Mouse (Mus musculus): ENCODE data around the gene Sec24b.

DNA sequence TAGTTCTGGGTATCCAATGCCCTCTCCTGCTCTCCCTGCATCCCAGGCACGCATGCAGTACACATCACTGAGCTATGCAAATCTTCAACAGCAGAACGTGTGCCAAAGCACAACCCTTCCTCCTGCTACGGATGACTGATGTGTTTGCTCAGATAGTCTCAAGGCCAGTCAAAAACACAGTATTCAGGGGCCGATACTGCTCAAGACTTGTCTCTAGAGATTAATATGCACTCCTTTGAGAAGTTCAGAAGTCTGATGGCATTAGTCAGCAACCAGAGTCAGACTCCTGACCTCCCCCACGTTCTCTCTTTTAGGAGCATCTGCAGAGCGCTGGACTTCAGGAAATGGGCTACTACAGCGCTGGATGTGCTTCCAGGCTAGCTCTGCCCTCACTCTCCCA, 63.4 kb downstream of the Sec24b start:
- TF ChIP-seq CTCF (IDR thresholded peaks at IDR 0.05; ENCODE audit: low read depth) (no peak), EP300 (optimal IDR thresholded peaks at IDR 0.05) (no peak)

Measured in stomach, postnatal 0 days (tissue).